Mouse (Mus musculus) hematopoietic multipotent progenitor cell, adult 10-12 weeks (in vitro differentiated cells): ENCODE data around the gene Stx7. TPM values are rescaled to one million over a fixed set of nuclear protein-coding genes. Genes with fewer than 3 reads are reported as not detected.

Source experiments
- polyA plus RNA-seq: library from polyadenylated mRNA; stranded (reverse); fragments of >175 nt; gene quantifications from 2 replicates; pipeline ENCODE4 v1.2.3, GENCODE M21; 2012; ENCODE audit warnings: low replicate concordance

Stx7 gene
- polyA plus RNA-seq: 149 and 409 TPM in 2 replicates

GRCm38 (mm10) chr10:24149135-24149781 is at the start of gene Stx7:
Gene Stx7 (plus strand): TSS chr10:24149302.

GRCm38 (mm10) chr10:24101812-24102211 is 47.3 kb upstream of the Stx7 start, which contains the start of gene Taar8c:
Gene Taar8c (minus strand): TSS chr10:24101912.

GRCm38 (mm10) chr10:24109434-24109833 is 39.7 kb upstream of the Stx7 start, which contains the start of gene Taar9:
Gene Taar9 (minus strand): TSS chr10:24109534.

GRCm38 (mm10) chr10:24223449-24224143 is 74.5 kb downstream of the Stx7 start, which contains the start of gene Moxd1:
Gene Moxd1 (plus strand): TSS chr10:24223517.

Other genes starting within 250 kb of the Stx7 start
- gene Taar1, start 228.9 kb upstream of the Stx7 start, polyA plus RNA-seq: not detected in 2 replicates
- not detected in 2 replicates for gene Taar2, start 210.7 kb upstream of the Stx7 start, polyA plus RNA-seq
- gene Taar3, start 199.7 kb upstream of the Stx7 start, polyA plus RNA-seq: not detected in 2 replicates
- gene Taar4, start 188.8 kb upstream of the Stx7 start, polyA plus RNA-seq: not detected in 2 replicates
- gene Taar5, start 178.6 kb upstream of the Stx7 start, polyA plus RNA-seq: not detected in 2 replicates
- not detected in 2 replicates for gene Taar6, start 163.7 kb upstream of the Stx7 start, polyA plus RNA-seq
- gene Taar7a, start 155.8 kb upstream of the Stx7 start, polyA plus RNA-seq: not detected in 2 replicates
- gene Taar7b, start 149.4 kb upstream of the Stx7 start, polyA plus RNA-seq: not detected in 2 replicates
- gene Taar7d, start 122.1 kb upstream of the Stx7 start, polyA plus RNA-seq: not detected in 2 replicates
- not detected in 2 replicates for gene Taar7e, start 111.7 kb upstream of the Stx7 start, polyA plus RNA-seq
- not detected in 2 replicates for gene Taar7f, start 99.8 kb upstream of the Stx7 start, polyA plus RNA-seq
- not detected in 2 replicates for gene Taar8a, start 72.8 kb upstream of the Stx7 start, polyA plus RNA-seq
- gene Taar8b, start 57.0 kb upstream of the Stx7 start, polyA plus RNA-seq: not detected in 2 replicates
- gene Taar8c, start 47.4 kb upstream of the Stx7 start, polyA plus RNA-seq: not detected in 2 replicates
- gene Taar9, start 39.8 kb upstream of the Stx7 start, polyA plus RNA-seq: not detected in 2 replicates
- not detected in 2 replicates for gene Moxd1, start 74.2 kb downstream of the Stx7 start, polyA plus RNA-seq